Mouse (Mus musculus) spleen, postnatal 36 days (tissue): Measurements from ENCODE around the gene Rpn1.

ENCODE experiments used
- DNase-seq, 2 experiments: peaks; one replicate each; pipeline ENCODE4 v3.0.0; 2022; ENCODE audit warnings: low spot score in 2 of 2, mixed read lengths in 1 of 2

The Rpn1 gene

GRCm38 (mm10) chr6:88065968-88066367 lies 18.3 kb upstream of the Rpn1 start:
- DNase-seq: no peak

GRCm38 (mm10) chr6:88067722-88068121 lies 16.6 kb upstream of the Rpn1 start:
- DNase-seq: no peak

- DNase-seq: peak; percentile 31 to 49
Measured at GRCm38 (mm10) chr6:88068739-88069138, 15.5 kb upstream of the Rpn1 start.

GRCm38 (mm10) chr6:88070468-88070867 lies 13.8 kb upstream of the Rpn1 start:
- no peak for DNase-seq

- DNase-seq: no peak
Measured at GRCm38 (mm10) chr6:88071216-88071615, 13.1 kb upstream of the Rpn1 start.

GRCm38 (mm10) chr6:88074752-88075554 lies 9.3 kb upstream of the Rpn1 start:
- peak; percentile 89 to 93 for DNase-seq

GRCm38 (mm10) chr6:88075960-88076517 lies 8.2 kb upstream of the Rpn1 start:
- no peak for DNase-seq

GRCm38 (mm10) chr6:88083095-88083494 lies 1.2 kb upstream of the Rpn1 start:
- no peak for DNase-seq

- DNase-seq: no peak
Measured at GRCm38 (mm10) chr6:88083672-88084071, 610 bp upstream of the Rpn1 start.

GRCm38 (mm10) chr6:88088971-88089370 lies 4.7 kb downstream of the Rpn1 start:
- no peak for DNase-seq

GRCm38 (mm10) chr6:88095377-88095776 lies 11.1 kb downstream of the Rpn1 start:
- no peak for DNase-seq

GRCm38 (mm10) chr6:88102096-88102495 lies 17.8 kb downstream of the Rpn1 start:
- no peak for DNase-seq

- peak; percentile 74 to 78 for DNase-seq
Measured at GRCm38 (mm10) chr6:88105783-88106611, 21.7 kb downstream of the Rpn1 start.

GRCm38 (mm10) chr6:88106612-88107123 lies 22.4 kb downstream of the Rpn1 start:
- DNase-seq: no peak

GRCm38 (mm10) chr6:88107661-88108535 lies 23.6 kb downstream of the Rpn1 start:
- DNase-seq: no peak

- DNase-seq: peak; percentile 42 to 48
Measured at GRCm38 (mm10) chr6:88113139-88113538, 28.9 kb downstream of the Rpn1 start.

GRCm38 (mm10) chr6:88114414-88114813 lies 30.1 kb downstream of the Rpn1 start:
- DNase-seq: no peak

- DNase-seq: peak in 1 of 2 experiments; percentile 21
Measured at GRCm38 (mm10) chr6:88116347-88117183, 32.3 kb downstream of the Rpn1 start.

- no peak for DNase-seq
Measured at GRCm38 (mm10) chr6:88117184-88117575, 32.9 kb downstream of the Rpn1 start.

GRCm38 (mm10) chr6:88119309-88119708 lies 35.0 kb downstream of the Rpn1 start:
- DNase-seq: no peak
